Mouse (Mus musculus): Measurements from ENCODE around the gene Rln3. TPM values are rescaled to one million over a fixed set of nuclear protein-coding genes. Genes with fewer than 3 reads are reported as not detected.

The Rln3 gene
- polyA plus RNA-seq, 1 experiment = 7.4 TPM

DNA sequence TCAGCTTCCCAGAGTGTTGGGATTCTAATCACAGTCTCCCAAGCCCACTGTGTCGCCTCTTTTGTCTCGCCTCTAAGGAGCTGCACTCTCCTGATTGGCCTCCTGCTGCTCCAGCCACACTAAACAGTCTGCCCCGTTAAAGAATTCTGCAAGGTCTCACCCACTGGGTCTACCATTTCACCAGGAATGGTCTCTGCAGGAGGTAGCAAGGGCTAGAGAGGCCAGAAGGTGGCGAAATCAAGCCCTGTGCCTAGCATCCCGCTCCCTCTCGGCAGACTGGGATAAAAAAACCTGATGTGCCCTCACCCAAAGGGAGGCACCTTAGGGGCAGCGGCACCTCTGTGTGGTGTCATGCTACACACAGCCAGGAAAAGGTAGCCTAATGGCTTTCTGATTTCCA, 697 bp downstream of the Rln3 start:
- no peak overlapping the region for H3K4me3 ChIP-seq (replicated peaks; ENCODE audit: insufficient read depth, low read depth, low read length)
- no peaks in the 10 kb centered on the region for H3K4me1 ChIP-seq (ENCODE audit: control insufficient read depth, insufficient read depth, low read length)
- TF ChIP-seq POLR2A (IDR thresholded peaks at IDR 0.05; ENCODE audit: borderline replicate concordance, insufficient read depth, low read length) = no peak
- TF ChIP-seq CTCF (IDR thresholded peaks at IDR 0.05; ENCODE audit: borderline replicate concordance, insufficient read depth, low read depth, low read length) = no peak
- WGBS = 42% methylated on average over 7 of the region's 7 CpGs
- no peak for DNase-seq
- no peak overlapping the region for H3K27ac ChIP-seq (ENCODE audit: insufficient read depth, low read length)
- H3K27me3 ChIP-seq (ENCODE audit: control insufficient read depth, insufficient read depth, low read length) = no peaks in the 10 kb centered on the region

GRCm38 (mm10) chr8:84042948-84043342, 1.9 kb downstream of the Rln3 start:
- H3K4me3 ChIP-seq (replicated peaks; ENCODE audit: insufficient read depth, low read depth, low read length) = no peak overlapping the region
- TF ChIP-seq CTCF (IDR thresholded peaks at IDR 0.05; ENCODE audit: borderline replicate concordance, insufficient read depth, low read depth, low read length) = no peak
- TF ChIP-seq POLR2A (IDR thresholded peaks at IDR 0.05; ENCODE audit: borderline replicate concordance, insufficient read depth, low read length) = no peak
- DNase-seq = no peak
- no peak overlapping the region for H3K27ac ChIP-seq (ENCODE audit: insufficient read depth, low read length)
- H3K4me1 ChIP-seq (ENCODE audit: control insufficient read depth, insufficient read depth, low read length) = no peaks in the 10 kb centered on the region
- 35% methylated on average over 12 of the region's 12 CpGs for WGBS
- no peaks in the 10 kb centered on the region for H3K27me3 ChIP-seq (ENCODE audit: control insufficient read depth, insufficient read depth, low read length)

- no peak within 1 kb of the TSS for H3K27ac ChIP-seq (ENCODE audit: insufficient read depth, low read length)
- WGBS = 4% methylated on average over 40 of the region's 40 CpGs
- peak; percentile 69; the same call in 1 of the 2 replicates for TF ChIP-seq CTCF (IDR thresholded peaks at IDR 0.05; ENCODE audit: borderline replicate concordance, insufficient read depth, low read depth, low read length)
- TF ChIP-seq POLR2A (IDR thresholded peaks at IDR 0.05; ENCODE audit: borderline replicate concordance, insufficient read depth, low read length) = no peak
- DNase-seq = peak; percentile 25 to 46
- no peaks in the 10 kb centered on the region for H3K27me3 ChIP-seq (ENCODE audit: control insufficient read depth, insufficient read depth, low read length)
- H3K4me1 ChIP-seq (ENCODE audit: control insufficient read depth, insufficient read depth, low read length) = no peaks in the 10 kb centered on the region
- peak within 1 kb of the TSS; percentile 26 for H3K4me3 ChIP-seq (replicated peaks; ENCODE audit: insufficient read depth, low read depth, low read length)
Measured at GRCm38 (mm10) chr8:84042066-84042947, 2.5 kb downstream of the Rln3 start, which contains the start of gene Il27ra. TSS of gene Il27ra (minus strand) at chr8:84042589.

- TF ChIP-seq POLR2A (IDR thresholded peaks at IDR 0.05; ENCODE audit: borderline replicate concordance, insufficient read depth, low read length) (no peak), CTCF (IDR thresholded peaks at IDR 0.05; ENCODE audit: borderline replicate concordance, insufficient read depth, low read depth, low read length) (peak; percentile 73)
- 4% methylated on average over 5 of the region's 5 CpGs for WGBS
- Histone ChIP-seq H3K4me3 (replicated peaks; ENCODE audit: insufficient read depth, low read depth, low read length) (no peak overlapping the region), H3K27ac (ENCODE audit: insufficient read depth, low read length) (no peak overlapping the region), H3K27me3 (ENCODE audit: control insufficient read depth, insufficient read depth, low read length) (no peaks in the 10 kb centered on the region), H3K4me1 (ENCODE audit: control insufficient read depth, insufficient read depth, low read length) (no peaks in the 10 kb centered on the region)
- DNase-seq = peak; percentile 62 to 76
Measured at GRCm38 (mm10) chr8:84039050-84039449, 5.8 kb downstream of the Rln3 start.

GRCm38 (mm10) chr8:84038015-84038414, 6.8 kb downstream of the Rln3 start:
- Histone ChIP-seq H3K27me3 (ENCODE audit: control insufficient read depth, insufficient read depth, low read length) (no peaks in the 10 kb centered on the region), H3K4me3 (replicated peaks; ENCODE audit: insufficient read depth, low read depth, low read length) (no peak overlapping the region), H3K27ac (ENCODE audit: insufficient read depth, low read length) (no peak overlapping the region), H3K4me1 (ENCODE audit: control insufficient read depth, insufficient read depth, low read length) (no peaks in the 10 kb centered on the region)
- 63% methylated on average over 5 of the region's 5 CpGs for WGBS
- TF ChIP-seq POLR2A (IDR thresholded peaks at IDR 0.05; ENCODE audit: borderline replicate concordance, insufficient read depth, low read length) (no peak), CTCF (IDR thresholded peaks at IDR 0.05; ENCODE audit: borderline replicate concordance, insufficient read depth, low read depth, low read length) (no peak)
- DNase-seq = no peak

GRCm38 (mm10) chr8:84032777-84033176, 12.0 kb downstream of the Rln3 start:
- H3K27me3 ChIP-seq (ENCODE audit: control insufficient read depth, insufficient read depth, low read length) = no peaks in the 10 kb centered on the region
- 78% methylated on average over 4 of the region's 4 CpGs for WGBS
- no peak overlapping the region for H3K4me3 ChIP-seq (replicated peaks; ENCODE audit: insufficient read depth, low read depth, low read length)
- TF ChIP-seq CTCF (IDR thresholded peaks at IDR 0.05; ENCODE audit: borderline replicate concordance, insufficient read depth, low read depth, low read length) (no peak), POLR2A (IDR thresholded peaks at IDR 0.05; ENCODE audit: borderline replicate concordance, insufficient read depth, low read length) (no peak)
- DNase-seq = no peak
- H3K4me1 ChIP-seq (ENCODE audit: control insufficient read depth, insufficient read depth, low read length) = no peaks in the 10 kb centered on the region
- H3K27ac ChIP-seq (ENCODE audit: insufficient read depth, low read length) = no peak overlapping the region

GRCm38 (mm10) chr8:84029272-84029671, 15.5 kb downstream of the Rln3 start:
- Histone ChIP-seq H3K4me1 (ENCODE audit: control insufficient read depth, insufficient read depth, low read length) (no peaks in the 10 kb centered on the region; the same call in 1 of the 2 replicates), H3K4me3 (replicated peaks; ENCODE audit: insufficient read depth, low read depth, low read length) (no peak overlapping the region), H3K27ac (ENCODE audit: insufficient read depth, low read length) (no peak overlapping the region), H3K27me3 (ENCODE audit: control insufficient read depth, insufficient read depth, low read length) (peaks cover 2% of the 10 kb centered on the region; the same call in 1 of the 2 replicates)
- DNase-seq = no peak
- WGBS = 91% methylated on average over 5 of the region's 5 CpGs
- no peak for TF ChIP-seq CTCF (IDR thresholded peaks at IDR 0.05; ENCODE audit: borderline replicate concordance, insufficient read depth, low read depth, low read length)
- TF ChIP-seq POLR2A (IDR thresholded peaks at IDR 0.05; ENCODE audit: borderline replicate concordance, insufficient read depth, low read length) = no peak

GRCm38 (mm10) chr8:84027449-84027848, 17.4 kb downstream of the Rln3 start:
- H3K4me3 ChIP-seq (replicated peaks; ENCODE audit: insufficient read depth, low read depth, low read length) = no peak overlapping the region
- no peak for DNase-seq
- H3K27ac ChIP-seq (ENCODE audit: insufficient read depth, low read length) = no peak overlapping the region
- no peak for TF ChIP-seq POLR2A (IDR thresholded peaks at IDR 0.05; ENCODE audit: borderline replicate concordance, insufficient read depth, low read length)
- no peak for TF ChIP-seq CTCF (IDR thresholded peaks at IDR 0.05; ENCODE audit: borderline replicate concordance, insufficient read depth, low read depth, low read length)
- 18% methylated on average over 10 of the region's 10 CpGs for WGBS
- H3K4me1 ChIP-seq (ENCODE audit: control insufficient read depth, insufficient read depth, low read length) = no peaks in the 10 kb centered on the region; the same call in 1 of the 2 replicates
- H3K27me3 ChIP-seq (ENCODE audit: control insufficient read depth, insufficient read depth, low read length) = peaks cover 2% of the 10 kb centered on the region; the same call in 1 of the 2 replicates

Measured in cerebellum, adult 2 months (tissue).